36 mouse cellular contexts compared by ENCODE assay signal in the genomic region with DNA sequence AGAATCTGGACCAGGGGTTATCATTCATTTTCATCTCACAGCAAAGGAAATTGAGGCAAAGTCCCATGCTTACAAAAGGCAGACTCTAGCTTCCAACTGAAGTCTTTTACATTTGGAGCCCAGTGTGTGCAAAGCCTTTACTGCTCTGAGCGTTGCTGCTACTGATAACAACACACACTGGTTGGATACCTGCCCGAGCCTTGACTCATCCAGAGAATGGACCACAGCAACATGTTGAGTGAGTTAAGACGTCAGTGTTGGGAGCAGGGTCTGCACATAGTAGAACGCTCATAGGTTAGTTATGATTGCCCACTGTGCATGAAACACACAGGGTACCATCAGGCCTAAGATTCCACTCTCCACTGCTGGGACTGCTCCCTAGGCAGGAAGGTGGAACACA. TPM values are rescaled to one million over a fixed set of nuclear protein-coding genes. Genes with fewer than 3 reads are reported as not detected.
"Had no signal": no experiment of that assay in that cellular context is flagged by ENCODE, and none has a peak within 500 bp of the region (broad histone marks: within the 10 kb centered on the region; RNA-seq: fewer than 3 reads in every experiment).

No protein-coding gene starts in this region.

- H3K36me3 ChIP-seq: embryonic facial prominence, embryonic 10.5 days; embryonic facial prominence, embryonic 12.5 days; embryonic facial prominence, embryonic 13.5 days; embryonic facial prominence, embryonic 15.5 days; forebrain, embryonic 10.5 days; forebrain, embryonic 12.5 days; forebrain, embryonic 15.5 days had no signal

- H3K27ac ChIP-seq: embryonic facial prominence, embryonic 10.5 days; embryonic facial prominence, embryonic 12.5 days; embryonic facial prominence, embryonic 13.5 days; embryonic facial prominence, embryonic 15.5 days; forebrain, embryonic 10.5 days; forebrain, embryonic 12.5 days; forebrain, embryonic 13.5 days; forebrain, embryonic 15.5 days; gastrocnemius, adult 2 months; heart, adult 2 months had no signal

- DNase-seq: cerebellum, adult 9-10 months; cerebellum, adult 9-11 months; cerebellum, postnatal 10 days; cerebellum, postnatal 14 days; cerebellum, postnatal 25 days; cerebellum, postnatal 36 days; embryo, embryonic 11 days; forebrain, postnatal 0 days; gastrocnemius, adult 2 months; gastrocnemius, postnatal 10 days; gastrocnemius, postnatal 14 days; gastrocnemius, postnatal 25 days; gastrocnemius, postnatal 36 days; heart, adult 11 months; heart, adult 18-20 months; heart, adult 2 months had no signal

- H3K4me3 ChIP-seq: embryonic facial prominence, embryonic 10.5 days; embryonic facial prominence, embryonic 12.5 days; embryonic facial prominence, embryonic 13.5 days; embryonic facial prominence, embryonic 15.5 days; erythroblast, embryonic 14.5 days; forebrain, embryonic 10.5 days; forebrain, embryonic 12.5 days; forebrain, embryonic 13.5 days; forebrain, embryonic 15.5 days; gastrocnemius, adult 2 months; heart, adult 2 months had no signal

- H3K4me2 ChIP-seq: embryonic facial prominence, embryonic 12.5 days; embryonic facial prominence, embryonic 13.5 days; embryonic facial prominence, embryonic 15.5 days; forebrain, embryonic 12.5 days; forebrain, embryonic 13.5 days; forebrain, embryonic 15.5 days had no signal

- H3K27me3 ChIP-seq: embryonic facial prominence, embryonic 12.5 days; forebrain, embryonic 13.5 days; forebrain, embryonic 15.5 days had no signal

- ATAC-seq: forebrain, embryonic 13.5 days; forebrain, embryonic 14.5 days; forebrain, embryonic 15.5 days; forebrain, embryonic 16.5 days; forebrain, postnatal 0 days had no signal

- H3K9ac ChIP-seq: embryonic facial prominence, embryonic 12.5 days; embryonic facial prominence, embryonic 13.5 days; embryonic facial prominence, embryonic 15.5 days; forebrain, embryonic 12.5 days; forebrain, embryonic 13.5 days; forebrain, embryonic 15.5 days; forebrain, postnatal 0 days had no signal

- H3K4me1 ChIP-seq: embryonic facial prominence, embryonic 10.5 days; embryonic facial prominence, embryonic 12.5 days; embryonic facial prominence, embryonic 13.5 days; embryonic facial prominence, embryonic 15.5 days; forebrain, embryonic 10.5 days; forebrain, embryonic 12.5 days; forebrain, embryonic 13.5 days; forebrain, embryonic 15.5 days had no signal

- H3K9me3 ChIP-seq: embryonic facial prominence, embryonic 10.5 days; embryonic facial prominence, embryonic 12.5 days; embryonic facial prominence, embryonic 13.5 days; embryonic facial prominence, embryonic 15.5 days; forebrain, embryonic 10.5 days; forebrain, embryonic 12.5 days; forebrain, embryonic 13.5 days; forebrain, embryonic 15.5 days had no signal

RNA-seq across cellular contexts. Expression of gene Ccdc113, which starts 9.9 kb away (rescaled TPM):
- total RNA-seq: common myeloid progenitor, adult 5-6 weeks; gastrocnemius, adult 18-20 months; gastrocnemius, adult 2 months; gastrocnemius, adult 8-10 months; gastrocnemius, postnatal 14 days; gastrocnemius, postnatal 25 days; gastrocnemius, postnatal 36 days; granulocyte monocyte progenitor cell, adult 5-6 weeks; heart, adult 2 months; heart, adult 8-10 months had no signal
- polyA plus RNA-seq: embryonic facial prominence, embryonic 11.5 days; erythroblast, embryonic 14.5 days; forebrain, embryonic 11.5 days had no signal

RNA-seq across cellular contexts. Expression of gene Prss54, which starts 52.1 kb away (rescaled TPM):
- total RNA-seq: common myeloid progenitor, adult 5-6 weeks; forebrain, postnatal 0 days; gastrocnemius, adult 18-20 months; gastrocnemius, adult 2 months; gastrocnemius, adult 8-10 months; gastrocnemius, postnatal 10 days; gastrocnemius, postnatal 14 days; gastrocnemius, postnatal 25 days; gastrocnemius, postnatal 36 days; gastrocnemius, postnatal 4 days; granulocyte monocyte progenitor cell, adult 5-6 weeks; heart, adult 18-20 months; heart, adult 2 months; heart, adult 8-10 months had no signal
- polyA plus RNA-seq: embryonic facial prominence, embryonic 10.5 days; embryonic facial prominence, embryonic 11.5 days; embryonic facial prominence, embryonic 12.5 days; embryonic facial prominence, embryonic 13.5 days; embryonic facial prominence, embryonic 14.5 days; embryonic facial prominence, embryonic 15.5 days; erythroblast, embryonic 14.5 days; forebrain, embryonic 10.5 days; forebrain, embryonic 11.5 days; forebrain, embryonic 12.5 days; forebrain, embryonic 13.5 days; forebrain, embryonic 14.5 days; forebrain, embryonic 15.5 days; forebrain, embryonic 16.5 days; forebrain, postnatal 0 days; heart, adult 2 months had no signal
